Mouse (Mus musculus): ENCODE measurements at regions not wholly inside any gene's neighbourhood (a gene's known extent, or its start where the extent isn't known, plus 50 kb on each side); places are given as distances from the start of the nearest gene placed in this dataset.

DNA sequence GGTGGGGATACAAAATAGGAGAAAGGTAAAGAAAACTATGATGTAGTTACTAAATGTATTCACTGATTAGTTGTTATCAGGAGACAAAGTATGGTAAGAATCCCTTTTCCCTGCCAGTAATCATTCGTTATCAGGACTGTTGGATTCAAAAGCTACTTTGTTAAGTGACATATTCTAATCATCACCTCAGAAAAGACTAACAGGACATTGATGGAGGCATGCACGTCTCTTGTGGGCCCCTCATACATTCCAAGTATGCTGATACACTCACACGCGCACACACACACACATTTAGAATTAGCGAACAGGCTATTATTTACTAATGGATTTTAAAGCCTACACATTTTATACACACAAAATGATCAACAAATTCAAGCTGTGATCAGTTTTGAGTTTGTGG is 708.8 kb downstream of the Efna5 start:
- TF ChIP-seq POLR2A (IDR thresholded peaks at IDR 0.05; ENCODE audit: control insufficient read depth, extremely low read depth, insufficient read depth, low read length, poor library complexity), result no peak
- TF ChIP-seq CTCF (IDR thresholded peaks at IDR 0.05; ENCODE audit: borderline replicate concordance, control insufficient read depth, extremely low read depth, insufficient read depth, low read length, poor library complexity), result no peak
